Mouse (Mus musculus): ENCODE results near the gene Lgalsl.

Gene Lgalsl

DNA sequence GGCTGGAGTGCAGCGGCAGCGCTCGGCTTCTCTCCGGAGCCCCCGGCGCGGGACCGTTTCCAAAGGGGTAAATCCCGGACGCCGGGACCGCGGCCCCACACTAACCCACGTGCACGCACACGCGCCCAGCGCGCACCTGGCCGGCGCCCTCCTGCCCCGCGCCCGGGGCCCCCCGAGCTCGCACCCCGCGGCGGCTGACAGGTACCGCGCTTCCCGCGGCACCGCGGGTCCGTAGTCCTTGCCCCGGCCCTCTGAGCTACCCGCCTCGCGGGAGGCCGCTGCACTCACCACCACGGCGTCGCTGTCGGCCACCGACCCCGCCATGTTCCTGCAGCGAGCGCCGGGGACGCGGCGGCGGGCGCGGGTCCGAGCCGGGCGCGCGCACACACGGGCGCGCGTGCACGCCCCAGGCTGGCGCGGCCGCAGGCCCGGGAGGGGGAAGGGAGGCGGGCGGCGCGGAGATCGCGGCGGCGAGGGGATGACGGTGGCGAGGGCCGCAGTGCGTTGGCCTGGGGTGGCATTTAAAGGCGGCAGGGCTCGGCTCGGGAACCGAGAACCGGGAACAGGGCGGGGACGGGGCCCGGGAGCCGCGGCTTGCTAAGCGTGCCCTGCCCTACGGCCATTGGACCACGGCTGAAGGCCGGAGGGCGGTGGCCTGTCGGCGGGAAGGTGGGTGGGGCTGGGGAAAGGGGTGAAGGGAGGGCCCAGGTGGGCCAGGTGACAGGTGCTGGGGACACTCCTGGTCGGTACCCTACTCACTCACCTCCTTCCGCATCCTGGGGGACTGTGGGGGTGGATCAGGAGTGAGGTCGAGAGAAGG is at the start of gene Lgalsl:
Lgalsl (minus strand) TSS at position 371 of the 820 bp plus-strand sequence.
- DNase-seq = peak; percentile 83

DNA sequence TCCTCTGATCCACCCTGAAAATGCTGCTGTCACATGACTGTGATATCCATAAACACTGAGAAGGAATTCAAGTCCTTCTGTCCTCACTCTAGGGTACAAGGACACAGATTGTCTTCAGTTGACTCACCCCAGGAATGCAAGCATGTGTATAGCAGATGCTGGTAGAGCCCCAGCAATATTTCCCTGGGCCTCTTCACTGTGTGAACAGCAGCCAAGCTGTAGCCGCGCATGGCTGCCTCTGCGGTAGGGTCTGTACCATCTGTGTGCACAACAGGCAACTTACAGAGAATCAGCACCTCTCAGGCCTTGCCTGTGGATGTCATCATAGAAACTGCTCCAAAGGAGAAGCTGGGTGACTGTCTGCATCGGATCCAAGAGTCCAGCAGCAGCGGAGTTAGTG is 47.8 kb upstream of the Lgalsl start:
- DNase-seq = no peak

DNA sequence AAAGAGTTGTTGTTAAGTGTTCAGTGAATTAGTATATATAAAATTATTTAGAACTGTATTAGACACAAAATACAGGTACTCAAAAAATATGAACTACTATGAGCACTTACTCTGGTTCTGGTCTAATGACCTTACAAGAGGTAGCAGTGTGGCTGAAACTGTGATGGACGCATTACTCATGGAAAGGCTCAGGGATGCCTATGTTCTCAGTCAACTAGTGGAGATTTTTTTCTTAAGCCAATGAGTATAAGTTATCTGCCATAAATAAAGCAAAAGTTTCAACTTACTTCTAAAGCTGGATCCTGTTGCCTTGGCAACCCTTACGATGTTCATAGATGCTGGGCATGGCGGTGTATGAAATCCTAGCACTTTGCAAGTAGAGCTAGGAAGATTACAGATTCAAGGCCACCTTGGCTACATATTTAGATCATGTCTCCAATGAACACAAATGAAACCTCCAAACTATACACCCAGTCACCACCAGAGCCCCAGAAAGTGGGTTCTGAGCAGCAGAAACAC is 46.8 kb upstream of the Lgalsl start:
- DNase-seq = no peak

DNA sequence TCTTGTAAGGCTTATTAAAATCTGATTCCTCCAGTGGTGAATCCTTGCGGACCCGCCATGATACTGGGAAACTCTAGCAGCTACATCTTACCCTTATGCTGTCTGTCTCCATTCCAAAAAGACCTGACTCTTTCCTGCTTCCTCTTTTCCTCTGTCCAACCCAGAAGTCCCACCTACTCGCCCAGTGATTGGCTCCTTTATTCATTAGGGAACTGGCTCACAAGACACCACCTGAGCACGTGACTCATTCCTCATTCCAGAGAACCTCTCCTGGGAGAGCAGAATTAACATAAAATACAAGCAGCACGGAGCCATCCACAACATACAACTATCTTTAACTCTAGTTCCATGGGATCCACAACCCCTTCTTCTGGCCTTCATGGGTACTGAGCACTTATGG is 42.5 kb upstream of the Lgalsl start:
- no peak for DNase-seq

DNA sequence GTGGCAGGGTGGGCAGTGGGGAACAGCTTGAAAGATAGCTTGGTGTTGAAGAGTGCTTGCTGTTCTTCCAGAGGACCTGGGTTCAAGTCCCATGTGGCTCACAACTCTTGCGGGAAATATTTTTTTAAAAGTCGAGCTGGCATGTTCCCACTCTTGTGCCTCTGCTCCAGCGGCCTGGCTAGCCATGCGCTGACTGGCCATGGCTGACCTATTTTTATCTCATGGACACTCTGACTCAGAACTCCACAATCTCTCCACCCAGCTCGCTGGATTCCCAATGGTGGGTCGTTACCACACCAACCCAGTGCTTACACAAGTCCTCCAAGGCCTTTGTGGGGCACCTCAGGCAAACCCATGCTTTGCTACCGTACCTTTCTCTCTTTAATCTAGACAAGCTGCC is 42.1 kb upstream of the Lgalsl start:
- no peak for DNase-seq

DNA sequence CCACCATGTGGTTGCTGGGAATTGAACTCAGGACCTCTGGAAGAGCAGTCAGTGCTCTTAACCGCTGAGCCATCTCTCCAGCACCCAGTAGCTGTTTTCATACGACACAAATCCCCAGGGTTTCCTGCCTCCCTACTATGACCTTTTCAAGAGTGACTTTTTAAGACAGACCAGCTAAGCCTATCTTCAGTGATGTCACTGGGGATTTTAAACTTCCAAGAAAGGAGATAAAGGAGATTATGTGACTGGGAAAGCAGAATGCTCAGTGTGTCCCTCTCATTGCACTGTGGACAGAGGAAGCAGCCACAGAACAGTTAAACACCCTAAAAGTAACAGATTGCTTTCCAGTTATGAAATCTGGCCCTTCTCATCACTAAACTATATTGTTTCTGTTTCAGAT is 41.6 kb upstream of the Lgalsl start:
- no peak for DNase-seq

DNA sequence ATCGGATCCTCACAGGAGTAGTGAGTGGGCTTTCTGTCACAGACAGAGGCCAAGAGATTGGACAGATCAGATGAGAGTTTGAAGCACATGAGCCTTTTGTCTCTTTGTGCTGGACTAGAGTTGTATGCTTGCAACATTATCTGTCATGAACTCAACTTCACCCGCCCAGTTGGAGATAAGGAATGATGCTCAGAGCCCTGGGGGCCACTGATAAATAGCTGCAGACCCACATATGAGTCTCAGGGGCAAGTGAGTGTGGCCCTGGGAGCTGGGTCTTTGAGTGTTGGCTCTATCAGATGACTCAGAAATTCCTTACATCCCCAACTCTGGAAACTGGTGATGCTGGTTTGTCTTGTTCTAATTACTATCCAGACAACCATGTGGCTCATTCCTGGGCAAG is 39.1 kb upstream of the Lgalsl start:
- DNase-seq = no peak

DNA sequence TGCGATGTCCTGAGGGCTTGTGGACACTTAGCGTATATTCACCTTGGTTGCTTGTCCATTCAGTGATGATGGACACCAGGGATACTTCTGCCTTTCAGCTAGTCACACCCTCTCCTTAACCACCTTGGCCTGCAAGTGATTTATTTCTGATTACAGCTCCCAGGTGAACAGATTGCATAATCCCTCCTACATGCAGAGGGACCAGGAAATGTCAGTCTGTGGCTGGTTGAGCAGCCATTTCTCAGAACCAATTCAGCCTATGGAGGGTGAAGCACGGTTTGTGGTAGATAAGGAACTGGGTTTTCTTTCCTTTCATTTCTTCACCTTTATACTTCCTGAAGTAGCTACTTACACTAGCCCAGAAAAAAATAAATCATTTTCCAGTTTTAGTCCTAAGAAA is 34.6 kb upstream of the Lgalsl start:
- no peak for DNase-seq

DNA sequence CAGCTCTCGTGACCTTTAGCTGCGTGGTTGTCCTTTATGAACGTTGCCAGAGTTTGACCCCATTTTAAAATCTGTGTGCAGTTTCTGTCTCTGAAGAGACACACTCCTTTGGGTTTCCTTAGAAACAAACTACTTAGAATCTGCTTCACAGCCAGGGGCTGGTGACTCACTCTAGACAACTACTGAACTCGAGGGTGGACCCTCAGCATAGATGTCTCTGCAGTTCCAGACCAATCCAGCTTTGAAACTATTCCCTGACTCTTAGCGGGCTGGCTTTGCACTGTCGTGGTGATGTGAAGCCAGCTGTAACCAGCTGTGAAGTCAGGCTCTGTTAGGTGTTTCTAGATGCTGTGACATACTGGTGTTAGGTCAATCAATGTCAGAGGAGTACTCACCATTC is 33.8 kb upstream of the Lgalsl start:
- no peak for DNase-seq

DNA sequence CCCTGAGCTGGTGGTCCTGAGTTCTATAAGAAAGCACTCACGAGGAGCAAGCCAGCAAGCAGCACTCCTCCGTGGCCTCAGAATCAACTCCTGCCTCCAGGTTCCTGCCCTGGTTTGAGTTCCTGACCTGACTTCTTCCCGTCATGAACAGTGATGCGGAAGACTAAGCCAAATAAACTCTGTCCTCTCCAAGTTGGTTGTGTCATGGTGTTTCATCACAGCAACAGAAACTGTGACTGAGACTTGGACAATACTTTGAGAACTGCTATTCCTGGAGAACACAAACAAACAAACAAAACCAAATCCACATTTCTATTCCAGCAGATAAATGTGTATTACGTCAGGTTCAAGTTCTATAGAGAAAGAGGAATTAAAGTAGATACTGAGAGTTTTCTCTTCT is 31.2 kb upstream of the Lgalsl start:
- no peak for DNase-seq

DNA sequence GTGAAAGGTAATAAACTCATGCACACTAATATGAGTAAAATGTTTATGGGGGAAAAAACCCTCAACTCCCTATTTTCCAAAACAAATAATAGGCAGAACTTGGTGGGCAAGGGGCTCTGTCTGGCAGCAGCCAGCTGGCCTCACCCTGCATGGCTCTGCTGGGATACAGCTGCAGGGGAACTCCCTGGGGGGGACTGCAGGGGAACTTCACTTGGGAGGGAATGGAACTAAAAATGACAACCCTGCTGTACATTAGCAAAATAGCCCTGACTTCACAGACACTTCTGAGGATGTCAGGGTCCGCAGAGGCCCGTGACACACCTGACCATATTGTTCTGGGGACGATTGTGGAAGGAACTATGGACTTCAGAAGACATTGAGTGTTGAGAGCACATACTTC is 29.5 kb upstream of the Lgalsl start:
- DNase-seq = no peak

DNA sequence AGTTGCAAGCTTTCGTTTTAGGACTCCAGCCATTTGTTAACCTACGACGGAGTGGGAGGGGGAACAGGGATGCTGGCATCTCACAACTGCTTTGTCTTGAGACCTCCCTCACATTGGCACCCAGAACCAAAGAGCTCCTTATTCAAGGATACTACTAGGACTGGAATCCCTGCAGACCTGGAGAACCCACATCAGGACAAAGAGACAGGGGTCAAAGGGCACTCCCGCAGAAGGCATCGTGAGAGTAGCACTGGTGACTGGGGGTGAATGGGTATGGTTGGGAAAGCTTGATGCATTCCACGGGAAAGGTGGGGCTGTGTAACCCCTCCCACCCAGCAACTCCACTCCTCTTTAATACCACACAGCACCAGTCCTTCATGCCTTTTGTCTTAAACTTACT is 29.0 kb upstream of the Lgalsl start:
- DNase-seq = peak; percentile 43

DNA sequence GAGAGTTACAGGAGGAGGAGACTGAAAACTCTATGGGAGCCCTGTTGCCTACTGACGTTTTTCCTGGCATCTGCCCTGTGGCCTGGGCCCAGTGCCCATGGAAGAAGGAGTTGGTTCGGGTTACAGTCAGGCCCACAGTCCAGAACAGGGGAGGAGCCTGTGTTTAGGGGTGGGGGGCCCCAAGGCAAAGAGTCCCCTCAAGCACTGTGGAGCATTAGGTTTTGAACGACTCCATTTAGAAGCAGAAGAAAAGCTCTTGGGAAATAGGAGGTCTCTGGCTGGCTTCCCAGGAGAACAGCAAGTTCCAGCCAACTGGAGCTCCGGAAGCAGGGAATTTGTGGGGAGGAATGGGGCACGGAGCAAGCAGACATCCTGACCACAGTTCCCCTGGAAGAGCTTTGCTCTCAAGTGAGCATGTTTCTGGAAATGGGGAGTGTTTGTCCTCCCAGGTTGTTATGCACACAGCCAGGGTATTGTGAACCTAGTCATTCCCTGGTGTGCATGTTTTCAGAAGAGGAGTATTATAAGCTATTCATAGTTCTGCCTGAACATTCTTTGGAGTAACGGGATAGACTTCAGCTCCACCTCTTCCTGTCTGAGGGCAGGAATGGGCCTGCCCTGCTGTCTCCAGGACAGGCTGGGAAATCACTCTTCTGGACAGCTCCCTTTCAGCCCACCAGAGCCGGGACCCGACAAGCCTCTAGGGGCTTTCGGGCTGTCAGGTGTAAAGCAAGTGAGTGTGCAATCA is 28.2 kb upstream of the Lgalsl start:
- DNase-seq = peak; percentile 87

DNA sequence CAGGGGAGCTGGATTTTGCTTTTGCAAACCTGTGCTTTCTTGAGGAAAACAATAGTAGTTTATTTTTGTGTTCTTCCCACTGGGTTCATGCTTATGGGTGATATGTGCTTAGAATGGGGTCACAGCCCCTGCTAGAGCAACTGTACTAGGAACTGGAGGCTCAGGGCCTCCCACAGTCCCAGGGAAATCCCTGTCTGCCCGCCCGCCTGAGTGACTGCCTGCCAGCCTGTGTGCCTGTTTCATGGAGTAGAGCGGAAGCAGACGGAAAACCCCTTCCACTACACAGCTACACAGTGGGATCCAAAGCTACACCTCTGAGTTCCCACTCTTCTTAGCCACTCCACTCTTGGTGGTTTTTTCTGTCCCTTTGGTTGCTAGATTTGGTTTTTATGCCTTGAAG is 27.1 kb upstream of the Lgalsl start:
- DNase-seq = no peak

DNA sequence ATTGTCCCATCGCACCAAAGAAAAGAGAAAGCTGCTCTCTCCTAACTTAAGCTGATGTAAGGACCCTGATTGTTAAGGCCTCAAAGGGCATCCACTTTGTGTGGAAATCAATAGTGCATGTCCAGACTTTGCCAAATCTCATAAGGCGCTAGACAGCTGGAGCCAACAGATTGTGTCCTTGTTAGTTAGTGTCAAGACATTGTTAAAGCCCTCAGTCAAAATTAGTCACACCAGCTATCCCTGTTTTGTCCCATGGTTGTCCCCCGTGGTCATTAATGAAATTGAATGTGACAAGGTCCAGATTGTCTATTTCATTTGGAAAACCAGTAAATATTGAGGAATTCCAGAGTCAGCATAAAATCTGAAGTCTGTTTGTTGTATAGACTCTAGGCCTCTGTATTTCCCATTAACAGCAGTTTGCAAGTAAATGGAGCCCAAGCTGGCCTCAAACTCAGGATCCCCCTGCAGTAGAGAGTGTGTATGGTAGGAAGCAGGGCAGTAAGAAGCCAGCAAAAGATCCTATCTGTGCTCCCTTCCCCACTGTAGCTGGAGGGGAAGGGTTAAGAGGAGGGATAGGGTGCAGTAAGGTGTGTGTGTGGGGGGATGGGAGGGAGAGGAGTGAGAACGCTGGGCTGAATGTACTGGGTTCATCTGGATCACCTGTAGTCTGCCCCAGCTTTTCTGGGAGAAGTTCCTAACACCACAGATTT is 23.3 kb upstream of the Lgalsl start:
- DNase-seq = no peak

DNA sequence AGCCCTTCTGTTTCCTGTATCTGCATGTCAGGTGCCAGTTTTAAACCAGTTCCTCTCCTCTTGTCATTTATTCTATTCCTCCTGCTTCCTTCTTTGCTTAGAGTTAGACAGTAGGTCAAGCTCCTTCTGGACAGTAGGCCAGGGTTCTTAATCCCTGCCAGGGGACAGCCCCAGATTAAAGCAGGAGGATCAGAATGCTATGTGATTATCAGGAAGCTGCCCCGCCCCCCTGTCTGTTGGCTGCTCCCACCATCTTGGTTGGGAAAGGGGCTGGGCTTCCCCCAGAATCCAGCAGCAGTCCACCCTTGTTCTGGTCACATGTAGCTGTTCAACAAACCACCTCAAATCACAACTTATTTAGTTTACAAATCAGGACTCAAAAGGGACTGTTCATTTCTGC is 19.3 kb upstream of the Lgalsl start:
- no peak for DNase-seq

DNA sequence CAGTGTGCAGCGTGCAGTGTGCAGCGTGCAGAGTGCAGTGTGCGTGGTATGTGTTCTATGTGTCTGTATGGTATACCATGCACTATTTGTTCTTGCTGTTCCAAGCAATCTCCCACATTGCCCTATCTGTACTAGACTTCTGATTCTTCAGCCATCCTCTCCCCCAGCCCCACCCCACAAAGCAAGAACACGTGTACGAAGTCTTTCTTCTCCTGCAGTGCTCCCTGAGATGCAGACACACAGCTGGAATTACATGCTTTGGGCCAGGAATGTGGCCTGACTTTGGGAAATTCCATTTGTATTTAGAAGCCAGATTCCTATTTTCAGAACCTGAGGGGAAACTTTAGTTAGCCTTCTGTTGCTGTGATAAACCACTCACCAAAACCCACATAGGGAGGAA is 18.5 kb upstream of the Lgalsl start:
- DNase-seq = no peak

DNA sequence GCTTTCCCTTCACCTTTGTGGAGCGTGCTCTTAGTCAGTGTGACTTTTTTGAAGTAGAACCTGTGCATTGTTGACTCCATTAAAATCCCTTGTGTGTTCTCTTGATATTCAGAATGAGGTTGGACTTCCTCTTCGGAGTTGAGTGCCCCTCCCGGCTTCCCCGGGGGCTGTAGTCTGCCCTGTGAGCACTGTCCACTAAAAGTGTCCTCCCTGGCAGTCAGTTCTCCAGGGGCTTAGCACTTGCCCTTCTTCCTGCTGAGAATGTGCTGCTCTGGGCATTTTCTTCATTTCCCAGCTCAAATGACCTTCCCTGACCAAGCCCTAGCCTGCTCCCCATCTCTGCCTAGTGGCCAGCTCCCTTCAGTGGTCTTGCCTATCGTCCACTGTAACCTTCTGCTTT is 6.5 kb upstream of the Lgalsl start:
- DNase-seq = no peak

DNA sequence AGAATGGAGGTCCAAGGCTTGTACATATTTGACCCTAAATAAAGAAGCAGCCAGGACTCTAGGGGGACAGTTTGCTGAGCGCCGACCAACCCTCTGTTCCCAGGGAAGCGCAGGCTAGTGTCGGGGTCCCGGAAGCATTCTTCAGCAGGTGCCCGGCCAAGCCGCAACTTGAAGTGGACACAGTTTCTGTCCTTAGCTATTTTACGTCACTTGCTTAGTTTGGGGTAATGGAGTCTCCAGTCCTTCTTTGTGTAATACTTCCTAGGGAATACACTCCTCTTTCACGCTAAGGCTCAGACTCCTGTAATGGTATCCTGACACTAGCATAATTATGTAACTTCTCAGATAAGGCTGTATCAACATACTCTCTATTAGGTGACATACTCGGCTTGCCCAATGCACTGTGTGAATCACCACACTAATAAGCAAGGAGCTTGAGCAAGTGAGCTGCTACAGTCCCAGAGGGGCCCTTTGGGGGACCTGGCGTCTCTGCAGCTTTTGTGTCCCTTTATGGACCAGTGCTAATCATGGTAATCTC is 813 bp upstream of the Lgalsl start:
- peak; percentile 42 for DNase-seq

DNA sequence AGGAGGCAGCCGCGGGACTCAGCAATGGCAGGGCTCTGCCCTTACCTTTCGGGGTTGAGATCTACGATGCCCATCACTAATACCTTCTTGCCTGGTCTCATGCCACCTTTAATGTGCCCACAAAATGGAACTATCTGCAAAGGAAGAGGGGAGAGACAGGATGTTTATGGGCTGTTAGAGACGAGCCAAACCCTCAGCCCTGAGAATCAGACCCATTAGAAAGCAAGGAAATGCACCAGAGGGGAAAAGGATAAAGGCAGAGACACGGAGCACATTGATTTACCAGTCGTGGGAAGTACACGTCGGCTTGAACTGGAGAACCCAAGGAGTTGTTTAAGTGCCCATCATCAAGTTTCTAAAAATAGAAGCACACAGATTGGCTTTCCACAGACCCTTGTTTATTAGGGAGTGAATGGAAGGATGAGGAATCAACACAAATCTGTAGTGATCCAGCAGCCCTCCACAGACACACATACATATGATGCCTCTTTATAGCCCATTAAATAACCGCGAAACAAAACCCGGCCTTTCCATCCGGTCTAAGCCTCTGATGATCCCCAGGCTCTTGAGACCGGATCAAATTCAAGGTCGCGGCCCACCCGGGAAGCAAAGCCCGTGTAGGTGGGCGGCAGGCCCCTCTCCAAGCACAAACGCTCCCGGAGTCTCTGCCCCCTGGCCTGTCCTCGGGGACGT is 717 bp downstream of the Lgalsl start:
- no peak for DNase-seq

DNA sequence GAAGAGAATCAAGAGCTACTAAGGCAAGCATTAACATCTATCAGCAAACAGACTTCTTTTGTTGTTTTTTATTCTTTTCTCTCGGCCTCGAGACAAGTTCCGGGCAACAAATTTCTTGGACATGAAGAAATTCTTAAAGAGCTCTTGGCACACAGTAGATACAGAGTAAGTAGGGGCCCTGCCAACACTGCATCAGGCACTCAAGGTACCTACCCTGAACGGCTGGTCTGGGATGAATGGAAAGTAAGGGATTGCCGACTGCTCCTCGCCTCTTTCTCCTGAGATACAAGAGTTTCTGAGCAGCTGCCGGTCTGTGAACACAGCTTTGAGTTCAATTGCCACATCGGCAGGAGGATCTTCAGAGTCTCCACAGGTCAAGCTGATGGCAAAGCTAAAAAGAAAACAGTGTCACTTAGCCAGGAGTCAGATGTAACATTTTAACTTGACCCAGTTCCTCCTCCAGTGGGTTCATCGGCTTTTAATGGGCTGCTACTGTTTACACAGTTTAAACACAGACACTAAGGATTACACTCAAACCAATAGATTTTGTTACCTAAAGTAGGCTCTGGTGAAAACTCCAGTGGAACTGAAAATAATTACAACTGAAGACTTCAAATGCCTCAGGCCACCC is 1.7 kb downstream of the Lgalsl start:
- DNase-seq = no peak

DNA sequence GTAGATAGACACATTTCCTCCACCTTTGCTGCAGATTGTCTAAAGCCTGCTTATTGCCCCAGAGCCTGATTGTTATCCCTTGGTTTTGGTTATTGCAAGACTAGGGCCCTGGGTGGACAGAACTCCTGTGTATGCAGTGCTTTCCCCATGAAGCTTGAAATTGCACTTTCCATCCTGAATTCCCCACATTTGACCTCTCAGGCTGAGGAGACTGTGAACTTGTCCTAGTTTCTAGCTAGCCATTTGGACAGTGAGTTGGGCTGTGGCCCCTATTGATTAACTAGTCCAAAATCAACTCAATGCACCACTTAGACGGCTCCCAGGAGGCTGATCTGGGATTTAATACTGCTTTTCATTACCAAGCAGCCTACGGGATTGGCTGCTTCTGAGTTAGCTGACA is 6.9 kb downstream of the Lgalsl start:
- DNase-seq = no peak
